Mouse (Mus musculus) liver, postnatal 0 days (tissue): ENCODE measurements around the gene C1ra.

ENCODE experiments used
- CTCF ChIP-seq: sonication (generic); IDR thresholded peaks from 2 replicates; pipeline ENCODE4 v1.5.1; 2016; ENCODE audit warnings: antibody characterized with exemption, low read depth
- EP300 ChIP-seq: IDR thresholded peaks from 2 replicates; pipeline ENCODE4 v1.6.1; 2016; ENCODE audit warnings: antibody characterized with exemption, low read depth, mild to moderate bottlenecking

- TF ChIP-seq EP300 (no peak), CTCF (no peak)
Measured at GRCm38 (mm10) chr6:124549023-124549550, 36.9 kb downstream of the C1ra start.
